Mouse (Mus musculus): ENCODE results near the gene Amigo3.
A peak's percentile ranks its signal among the peaks of the same experiment; 100 is the strongest.
"Not testable (repeated sequence)": the region's sequence is repeated elsewhere in the genome, so short reads cannot be mapped to it uniquely, and the experiment has no call there.

The Amigo3 gene

GRCm38 (mm10) chr9:108052885-108053664 is at the start of gene Amigo3:
Gene Amigo3, plus strand, starts transcription at chr9:108053159.
- DNase-seq (ENCODE audit: low spot score): peak; percentile 96

- no peak for DNase-seq (ENCODE audit: low spot score)
Measured at GRCm38 (mm10) chr9:108003531-108003890, 49.4 kb upstream of the Amigo3 start.

- DNase-seq (ENCODE audit: low spot score): no peak
Measured at GRCm38 (mm10) chr9:108008041-108008440, 44.9 kb upstream of the Amigo3 start.

GRCm38 (mm10) chr9:108010385-108010784 is 42.6 kb upstream of the Amigo3 start:
- DNase-seq (ENCODE audit: low spot score): no peak

GRCm38 (mm10) chr9:108013577-108013976 is 39.4 kb upstream of the Amigo3 start:
- DNase-seq (ENCODE audit: low spot score): not testable (repeated sequence)

GRCm38 (mm10) chr9:108017127-108017526 is 35.8 kb upstream of the Amigo3 start:
- DNase-seq (ENCODE audit: low spot score): no peak

GRCm38 (mm10) chr9:108020741-108021140 is 32.2 kb upstream of the Amigo3 start:
- DNase-seq (ENCODE audit: low spot score): no peak

GRCm38 (mm10) chr9:108023216-108023615 is 29.7 kb upstream of the Amigo3 start:
- no peak for DNase-seq (ENCODE audit: low spot score)

- no peak for DNase-seq (ENCODE audit: low spot score)
Measured at GRCm38 (mm10) chr9:108026584-108026983, 26.4 kb upstream of the Amigo3 start.

GRCm38 (mm10) chr9:108027867-108028266 is 25.1 kb upstream of the Amigo3 start:
- no peak for DNase-seq (ENCODE audit: low spot score)

- no peak for DNase-seq (ENCODE audit: low spot score)
Measured at GRCm38 (mm10) chr9:108032126-108032525, 20.8 kb upstream of the Amigo3 start.

- DNase-seq (ENCODE audit: low spot score): no peak
Measured at GRCm38 (mm10) chr9:108035331-108036156, 17.4 kb upstream of the Amigo3 start.

- DNase-seq (ENCODE audit: low spot score): no peak
Measured at GRCm38 (mm10) chr9:108044751-108045492, 8.0 kb upstream of the Amigo3 start.

GRCm38 (mm10) chr9:108046582-108046981 is 6.4 kb upstream of the Amigo3 start:
- DNase-seq (ENCODE audit: low spot score): no peak

- no peak for DNase-seq (ENCODE audit: low spot score)
Measured at GRCm38 (mm10) chr9:108047601-108048565, 5.1 kb upstream of the Amigo3 start.

GRCm38 (mm10) chr9:108048566-108048955 is 4.4 kb upstream of the Amigo3 start:
- DNase-seq (ENCODE audit: low spot score): no peak

- DNase-seq (ENCODE audit: low spot score): peak; percentile 90
Measured at GRCm38 (mm10) chr9:108049016-108049455, 3.9 kb upstream of the Amigo3 start, which contains the start of gene Gmppb. Gene Gmppb, plus strand, starts transcription at chr9:108049242.

- DNase-seq (ENCODE audit: low spot score): no peak
Measured at GRCm38 (mm10) chr9:108049561-108050251, 3.3 kb upstream of the Amigo3 start.

GRCm38 (mm10) chr9:108051184-108051930 is 1.6 kb upstream of the Amigo3 start:
- no peak for DNase-seq (ENCODE audit: low spot score)

GRCm38 (mm10) chr9:108051931-108052220 is 1.1 kb upstream of the Amigo3 start:
- DNase-seq (ENCODE audit: low spot score): no peak

Data from urinary bladder, postnatal 25 days (tissue).